Mouse (Mus musculus): ENCODE data around the gene Elovl4. TPM values are rescaled to one million over a fixed set of nuclear protein-coding genes. Genes with fewer than 3 reads are reported as not detected.

Elovl4 gene
- total and polyA plus RNA-seq, 3 experiments = not detected

- no peaks in the 10 kb centered on the region; a peak in 1 of 4 replicates for H3K4me1 ChIP-seq (ENCODE audit: control insufficient read depth in 1 of 2, insufficient read depth in 2 of 2, low read length in 2 of 2)
- TF ChIP-seq RAD21 (IDR thresholded peaks at IDR 0.05; ENCODE audit: low read depth, low read length) (no peak), GABPA (IDR thresholded peaks at IDR 0.05; ENCODE audit: low read depth, low read length) (no peak), MEF2A (IDR thresholded peaks at IDR 0.05; ENCODE audit: extremely low read depth, insufficient replicate concordance, low read depth, low read length, poor library complexity, severe bottlenecking) (no peak), KAT2A (conservative IDR thresholded peaks at IDR 0.05; ENCODE audit: low read depth, low read length) (no peak), E2F4 (IDR thresholded peaks at IDR 0.05; ENCODE audit: borderline replicate concordance, low read depth, low read length) (no peak), MAX (IDR thresholded peaks at IDR 0.05; ENCODE audit: low read length) (no peak), RCOR1 (IDR thresholded peaks at IDR 0.05; ENCODE audit: low read depth, low read length) (no peak), ELF1 (IDR thresholded peaks at IDR 0.05; ENCODE audit: low read depth, low read length) (no peak), SMC3 (IDR thresholded peaks at IDR 0.05; ENCODE audit: low read depth, low read length) (no peak), MYB (IDR thresholded peaks at IDR 0.05; ENCODE audit: low read depth, low read length) (no peak), TAL1 (IDR thresholded peaks at IDR 0.05; ENCODE audit: low read length) (no peak), POLR2AphosphoS2 (IDR thresholded peaks at IDR 0.05; ENCODE audit: low read length) (no peak), NELFE (IDR thresholded peaks at IDR 0.05; ENCODE audit: low read depth, low read length) (no peak), POLR2AphosphoS5 (IDR thresholded peaks at IDR 0.05; ENCODE audit: borderline replicate concordance, low read depth, low read length) (no peak), NRF1 (IDR thresholded peaks at IDR 0.05; ENCODE audit: insufficient read depth, low read depth, low read length, poor library complexity, severe bottlenecking) (no peak)
These were observed 14.9 kb upstream of the Elovl4 start for GRCm38 (mm10) chr9:83820976-83821375.

GRCm38 (mm10) chr9:83819188-83819587 is 13.1 kb upstream of the Elovl4 start:
- Histone ChIP-seq H3K27me3 (ENCODE audit: control insufficient read depth in 1 of 2, insufficient read depth in 2 of 2, low read length in 2 of 2) (no peaks in the 10 kb centered on the region), H3K4me1 (ENCODE audit: control insufficient read depth in 1 of 2, insufficient read depth in 2 of 2, low read length in 2 of 2) (no peaks in the 10 kb centered on the region), H3K4me3 (ENCODE audit: control insufficient read depth in 1 of 2, insufficient read depth in 1 of 2, low read depth in 2 of 2, low read length in 2 of 2) (no peak overlapping the region), H3K36me3 (ENCODE audit: control insufficient read depth in 1 of 2, insufficient read depth in 2 of 2, low read length in 2 of 2) (no peaks in the 10 kb centered on the region), H3K9me3 (replicated peaks; ENCODE audit: insufficient read depth, low read length) (no peaks in the 10 kb centered on the region), H3K27ac (ENCODE audit: control insufficient read depth, low read depth, low read length) (no peak overlapping the region), H3K79me2 (ENCODE audit: control insufficient read depth, insufficient read depth, low read length, poor library complexity) (no peaks in the 10 kb centered on the region), H3K9ac (ENCODE audit: control insufficient read depth, low read depth, low read length, poor library complexity, severe bottlenecking) (no peak overlapping the region)
- DNase-seq (ENCODE audit: low read depth, low spot score) = no peak
- TF ChIP-seq MAX (IDR thresholded peaks at IDR 0.05; ENCODE audit: low read length) (no peak), ZMIZ1 (IDR thresholded peaks at IDR 0.05; ENCODE audit: low read depth, low read length) (no peak)

More at GRCm38 (mm10) chr9:83820976-83821375, 14.9 kb upstream of the Elovl4 start:
- Histone ChIP-seq H3K9ac (ENCODE audit: control insufficient read depth, low read depth, low read length, poor library complexity, severe bottlenecking) (no peak overlapping the region), H3K9me3 (replicated peaks; ENCODE audit: insufficient read depth, low read length) (no peaks in the 10 kb centered on the region), H3K4me3 (ENCODE audit: control insufficient read depth in 1 of 2, insufficient read depth in 1 of 2, low read depth in 2 of 2, low read length in 2 of 2) (no peak overlapping the region), H3K27ac (ENCODE audit: control insufficient read depth, low read depth, low read length) (no peak overlapping the region), H3K79me2 (ENCODE audit: control insufficient read depth, insufficient read depth, low read length, poor library complexity) (no peaks in the 10 kb centered on the region), H3K27me3 (ENCODE audit: control insufficient read depth in 1 of 2, insufficient read depth in 2 of 2, low read length in 2 of 2) (no peaks in the 10 kb centered on the region), H3K36me3 (ENCODE audit: control insufficient read depth in 1 of 2, insufficient read depth in 2 of 2, low read length in 2 of 2) (no peaks in the 10 kb centered on the region; a peak in 1 of 4 replicates)
- no peak for DNase-seq (ENCODE audit: low read depth, low spot score)
